Mouse (Mus musculus) small intestine, adult 2 months (tissue): ENCODE measurements around the gene Ccdc106.

ENCODE experiments used
- CTCF ChIP-seq: fragments of 200-500 bp; IDR thresholded peaks from 2 replicates; pipeline ENCODE4 v1.5.1; 2012; ENCODE audit warnings: low read depth, mild to moderate bottlenecking, control low read depth, inconsistent platforms, low read length, moderate library complexity, mixed read lengths; ENCODE audit not compliant: insufficient replicate concordance, insufficient read length; ENCODE audit errors: extremely low read depth
- POLR2A ChIP-seq: fragments of 200-500 bp; IDR thresholded peaks from 2 replicates; pipeline ENCODE4 v1.6.1; 2012; ENCODE audit warnings: low read depth, mild to moderate bottlenecking, control low read depth, inconsistent platforms, low read length, moderate library complexity

DNA sequence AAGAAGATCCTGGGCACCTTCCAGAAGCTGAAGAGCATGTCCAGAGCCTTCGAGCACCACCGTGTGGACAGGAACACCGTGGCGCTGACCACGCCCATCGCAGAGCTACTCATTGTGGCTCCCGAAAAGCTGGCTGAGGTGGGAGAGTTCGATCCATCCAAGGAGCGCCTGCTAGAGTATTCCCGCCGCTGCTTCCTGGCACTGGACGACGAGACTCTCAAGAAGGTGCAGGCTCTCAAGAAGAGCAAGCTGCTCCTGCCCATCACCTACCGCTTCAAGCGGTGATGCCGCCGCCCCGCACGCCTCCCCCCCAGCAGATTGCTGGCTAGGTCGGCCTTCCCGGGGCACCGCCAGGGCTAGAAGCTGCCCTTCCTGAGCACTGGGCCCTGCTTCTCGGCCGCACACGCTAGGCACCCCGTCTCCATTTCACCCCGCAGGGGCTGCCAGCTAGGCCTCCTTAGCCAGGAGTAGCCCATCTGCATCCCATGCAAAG lies 39.9 kb downstream of the Ccdc106 start:
- TF ChIP-seq CTCF = peak; percentile 72
- TF ChIP-seq POLR2A = no peak
